Mouse (Mus musculus) effector memory CD4-positive, alpha-beta T cell, adult 5 months (primary cell): ENCODE results near the gene Bco1. TPM values are rescaled to one million over a fixed set of nuclear protein-coding genes. Genes with fewer than 3 reads are reported as not detected.

Experiments
- polyA plus RNA-seq: library from polyadenylated mRNA; unstranded; fragments of 100-300 nt; shearing (Covaris generic); gene quantifications from one replicate; pipeline ENCODE4 v1.2.1, GENCODE M21; 2017

The Bco1 gene
- not detected for polyA plus RNA-seq

GRCm38 (mm10) chr8:117095647-117096046 is at the start of gene Bco1:
TSS of gene Bco1 (plus strand) at chr8:117095854.

GRCm38 (mm10) chr8:117082399-117082872 is 13.2 kb upstream of the Bco1 start, which contains the start of gene Pkd1l2:
TSS of gene Pkd1l2 (minus strand) at chr8:117082449.

GRCm38 (mm10) chr8:117158135-117158761 is 62.6 kb downstream of the Bco1 start, which contains the start of gene Gan:
TSS of gene Gan (plus strand) at chr8:117158135.

Other genes with a start within 250 kb of the Bco1 start
- gene Cmc2, start 174.4 kb upstream of the Bco1 start, polyA plus RNA-seq: 26.9 TPM
- gene Cenpn, start 174.1 kb upstream of the Bco1 start, polyA plus RNA-seq: 1.5 TPM
- 16.5 TPM for gene Atmin, start 152.5 kb upstream of the Bco1 start, polyA plus RNA-seq
- 0.34 TPM for gene 1700030J22Rik, start 116.9 kb upstream of the Bco1 start, polyA plus RNA-seq
- gene Gcsh, start 102.3 kb upstream of the Bco1 start, polyA plus RNA-seq: 7.2 TPM
- 0.41 TPM for gene Pkd1l2, start 13.4 kb upstream of the Bco1 start, polyA plus RNA-seq
- gene Gan, start 62.3 kb downstream of the Bco1 start, polyA plus RNA-seq: 2.9 TPM
- gene Cmip, start 161.2 kb downstream of the Bco1 start, polyA plus RNA-seq: 99.6 TPM